Mouse (Mus musculus): ENCODE measurements around the gene Agxt. TPM values are rescaled to one million over a fixed set of nuclear protein-coding genes. Genes with fewer than 3 reads are reported as not detected.

Agxt gene
- polyA plus RNA-seq, 1 experiment: not detected

- no peak for TF ChIP-seq CTCF (IDR thresholded peaks at IDR 0.05; ENCODE audit: borderline replicate concordance, extremely low read depth, insufficient read depth, insufficient read length)
- no peak for DNase-seq (ENCODE audit: low read depth)
These were observed 16.0 kb downstream of the Agxt start for GRCm38 (mm10) chr1:93150907-93151661.

DNA sequence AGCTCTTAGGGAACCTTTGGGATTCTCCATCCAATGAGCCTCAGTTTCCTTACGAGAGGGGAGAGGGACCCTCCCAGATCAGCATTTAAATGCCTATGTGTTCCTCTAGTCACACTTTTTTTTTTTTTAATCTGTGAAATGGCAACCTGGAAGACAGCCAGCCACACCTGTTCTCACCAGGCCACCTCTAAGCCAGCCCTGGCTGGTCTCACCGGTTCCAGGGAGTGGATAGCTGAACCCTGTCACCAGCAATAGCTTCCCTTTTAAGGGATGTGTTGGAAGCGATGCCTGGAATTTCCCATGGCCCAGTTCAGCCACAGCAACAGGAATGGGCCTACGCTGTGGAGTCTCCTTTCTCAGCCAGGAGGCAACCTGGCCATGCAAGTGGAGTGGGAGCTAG, 22.5 kb downstream of the Agxt start:
- TF ChIP-seq CTCF (IDR thresholded peaks at IDR 0.05; ENCODE audit: borderline replicate concordance, extremely low read depth, insufficient read depth, insufficient read length) (no peak), POLR2A (IDR thresholded peaks at IDR 0.05; ENCODE audit: borderline replicate concordance, extremely low read depth, insufficient read depth, insufficient read length, poor library complexity, severe bottlenecking) (no peak)
- DNase-seq (ENCODE audit: low read depth): no peak

GRCm38 (mm10) chr1:93158916-93159315, 23.9 kb downstream of the Agxt start:
- no peak for TF ChIP-seq POLR2A (IDR thresholded peaks at IDR 0.05; ENCODE audit: borderline replicate concordance, extremely low read depth, insufficient read depth, insufficient read length, poor library complexity, severe bottlenecking)
- no peak for TF ChIP-seq CTCF (IDR thresholded peaks at IDR 0.05; ENCODE audit: borderline replicate concordance, extremely low read depth, insufficient read depth, insufficient read length)
- DNase-seq (ENCODE audit: low read depth): no peak

- DNase-seq (ENCODE audit: low read depth): no peak
- TF ChIP-seq POLR2A (IDR thresholded peaks at IDR 0.05; ENCODE audit: borderline replicate concordance, extremely low read depth, insufficient read depth, insufficient read length, poor library complexity, severe bottlenecking) (no peak), CTCF (IDR thresholded peaks at IDR 0.05; ENCODE audit: borderline replicate concordance, extremely low read depth, insufficient read depth, insufficient read length) (no peak)
These were observed 24.8 kb downstream of the Agxt start for GRCm38 (mm10) chr1:93159566-93160500.

GRCm38 (mm10) chr1:93160501-93161133, 25.6 kb downstream of the Agxt start, which contains the start of gene 2310007B03Rik:
2310007B03Rik (minus strand) TSS chr1:93160948.
- no peak for TF ChIP-seq CTCF (IDR thresholded peaks at IDR 0.05; ENCODE audit: borderline replicate concordance, extremely low read depth, insufficient read depth, insufficient read length)
- TF ChIP-seq POLR2A (IDR thresholded peaks at IDR 0.05; ENCODE audit: borderline replicate concordance, extremely low read depth, insufficient read depth, insufficient read length, poor library complexity, severe bottlenecking): no peak
- no peak for DNase-seq (ENCODE audit: low read depth)

DNA sequence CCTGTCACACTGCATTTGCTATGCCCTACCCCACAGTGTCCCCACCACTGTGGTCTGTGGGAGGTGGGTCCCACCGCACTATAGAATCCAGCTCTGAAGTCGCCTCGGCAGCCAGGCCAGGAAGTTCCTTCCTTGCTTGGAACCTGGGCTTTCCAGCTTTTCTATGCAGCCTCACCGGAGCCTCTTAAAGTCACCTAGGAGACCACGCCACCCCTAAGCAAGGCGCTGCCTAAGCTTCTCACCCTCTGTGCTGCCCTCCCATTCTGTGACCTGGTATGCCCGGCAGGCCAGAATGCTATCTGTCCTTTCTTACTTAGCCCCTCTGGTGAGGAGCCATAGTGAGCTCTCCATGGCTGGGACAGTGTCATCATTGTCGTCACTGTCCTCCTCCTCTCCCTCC, 26.3 kb downstream of the Agxt start:
- TF ChIP-seq CTCF (IDR thresholded peaks at IDR 0.05; ENCODE audit: borderline replicate concordance, extremely low read depth, insufficient read depth, insufficient read length): no peak
- TF ChIP-seq POLR2A (IDR thresholded peaks at IDR 0.05; ENCODE audit: borderline replicate concordance, extremely low read depth, insufficient read depth, insufficient read length, poor library complexity, severe bottlenecking): no peak
- no peak for DNase-seq (ENCODE audit: low read depth)

GRCm38 (mm10) chr1:93161921-93162320, 26.9 kb downstream of the Agxt start:
- no peak for TF ChIP-seq CTCF (IDR thresholded peaks at IDR 0.05; ENCODE audit: borderline replicate concordance, extremely low read depth, insufficient read depth, insufficient read length)
- TF ChIP-seq POLR2A (IDR thresholded peaks at IDR 0.05; ENCODE audit: borderline replicate concordance, extremely low read depth, insufficient read depth, insufficient read length, poor library complexity, severe bottlenecking): no peak
- DNase-seq (ENCODE audit: low read depth): no peak

DNA sequence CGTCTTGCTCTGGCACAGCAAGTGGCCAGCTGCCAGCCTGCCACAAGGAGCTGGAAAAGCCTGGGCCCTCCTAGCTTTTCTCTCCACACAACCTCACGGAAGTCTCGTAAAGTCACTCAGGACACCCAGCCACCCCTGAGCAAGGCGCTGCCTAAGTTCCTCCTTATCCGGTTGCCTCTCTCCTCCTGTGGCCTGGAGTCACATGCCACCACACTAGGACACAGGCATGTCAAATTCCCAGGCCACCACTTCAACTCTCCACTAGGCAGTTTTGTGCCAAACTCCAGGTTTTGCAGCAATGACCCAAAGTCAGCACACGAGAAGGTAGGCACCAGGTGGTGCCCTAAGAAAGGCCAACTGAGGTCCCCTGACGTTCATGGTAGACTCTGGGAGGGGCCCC, 27.5 kb downstream of the Agxt start:
- TF ChIP-seq CTCF (IDR thresholded peaks at IDR 0.05; ENCODE audit: borderline replicate concordance, extremely low read depth, insufficient read depth, insufficient read length) (no peak), POLR2A (IDR thresholded peaks at IDR 0.05; ENCODE audit: borderline replicate concordance, extremely low read depth, insufficient read depth, insufficient read length, poor library complexity, severe bottlenecking) (no peak)
- no peak for DNase-seq (ENCODE audit: low read depth)

GRCm38 (mm10) chr1:93165447-93165846, 30.4 kb downstream of the Agxt start:
- no peak for TF ChIP-seq CTCF (IDR thresholded peaks at IDR 0.05; ENCODE audit: borderline replicate concordance, extremely low read depth, insufficient read depth, insufficient read length)
- TF ChIP-seq POLR2A (IDR thresholded peaks at IDR 0.05; ENCODE audit: borderline replicate concordance, extremely low read depth, insufficient read depth, insufficient read length, poor library complexity, severe bottlenecking): no peak
- no peak for DNase-seq (ENCODE audit: low read depth)

GRCm38 (mm10) chr1:93166346-93167079, 31.5 kb downstream of the Agxt start:
- TF ChIP-seq CTCF (IDR thresholded peaks at IDR 0.05; ENCODE audit: borderline replicate concordance, extremely low read depth, insufficient read depth, insufficient read length): no peak
- TF ChIP-seq POLR2A (IDR thresholded peaks at IDR 0.05; ENCODE audit: borderline replicate concordance, extremely low read depth, insufficient read depth, insufficient read length, poor library complexity, severe bottlenecking): no peak
- DNase-seq (ENCODE audit: low read depth): no peak
